Mouse (Mus musculus) lung, postnatal 0 days (tissue): ENCODE results near the gene Tmem130. TPM values are rescaled to one million over a fixed set of nuclear protein-coding genes. Genes with fewer than 3 reads are reported as not detected.

Experiments used
- ATAC-seq: fragments of 200-750 bp; cut with Nextera tagmentation; 2 replicates; pipeline ENCODE4 v1.8.0; 2017; ENCODE audit warnings: moderate library complexity
- DNase-seq: peaks from one replicate; pipeline ENCODE4 v3.0.0-alpha.2; 2016; ENCODE audit warnings: low spot score
- H3K27ac ChIP-seq: fragments of 300-500 bp; sonication (generic); 2 replicates; pipeline ENCODE4 v1.5.1; 2014; ENCODE audit warnings: antibody characterized with exemption, mild to moderate bottlenecking, low read length, mixed read lengths
- H3K27me3 ChIP-seq: fragments of 300-500 bp; sonication (generic); replicated peaks from 2 replicates; pipeline ENCODE4 v1.6.1; 2014; ENCODE audit warnings: low read length, mixed read lengths; ENCODE audit not compliant: insufficient read depth
- H3K36me3 ChIP-seq: fragments of 300-500 bp; sonication (generic); 2 replicates; pipeline ENCODE4 v1.6.1; 2014; ENCODE audit warnings: low read length, mixed read lengths; ENCODE audit not compliant: insufficient read depth
- H3K4me1 ChIP-seq: fragments of 300-500 bp; sonication (generic); 2 replicates; pipeline ENCODE4 v1.6.1; 2014; ENCODE audit warnings: antibody characterized with exemption, low read depth, low read length, mixed read lengths; ENCODE audit not compliant: insufficient read depth
- H3K4me2 ChIP-seq: fragments of 300-500 bp; sonication (generic); replicated peaks from 2 replicates; pipeline ENCODE4 v1.6.1; 2014; ENCODE audit warnings: low read depth, mild to moderate bottlenecking, low read length, moderate library complexity, mixed read lengths
- H3K4me3 ChIP-seq: fragments of 300-500 bp; sonication (generic); 2 replicates; pipeline ENCODE4 v1.5.1; 2014; ENCODE audit warnings: low read depth, low read length
- H3K9ac ChIP-seq: fragments of 300-500 bp; sonication (generic); replicated peaks from 2 replicates; pipeline ENCODE4 v1.6.1; 2014; ENCODE audit warnings: low read depth, mild to moderate bottlenecking
- H3K9me3 ChIP-seq: fragments of 300-500 bp; sonication (generic); 2 replicates; pipeline ENCODE4 v1.6.1; 2016; ENCODE audit warnings: low read length, mixed read lengths
- CTCF ChIP-seq: IDR thresholded peaks from 2 replicates; pipeline ENCODE4 v1.5.1; 2016; ENCODE audit warnings: antibody characterized with exemption, mild to moderate bottlenecking
- EP300 ChIP-seq: IDR thresholded peaks from 2 replicates; pipeline ENCODE4 v1.6.1; 2016; ENCODE audit warnings: antibody characterized with exemption, mild to moderate bottlenecking, control low read depth
- WGBS: fragments of 180-500 bp; shearing (Covaris S2); extraction: QIAGEN DNeasy Blood & Tissue Kit; methylation state at CpG from one replicate; pipeline ENCODE4 v1.1.7; 2014; 5-methylcytosine and 5-hydroxymethylcytosine counted together
- polyA plus RNA-seq: library from polyadenylated mRNA; unstranded; fragments of >200 nt; fragmentation: Nextera tagmentation; extraction: Ambion mirVana; gene quantifications from 2 replicates; pipeline ENCODE4 v1.2.1, GENCODE M21; 2015

The Tmem130 gene
- polyA plus RNA-seq, 1 experiment from 2014 or later: 0.23 TPM

- Histone ChIP-seq H3K27me3 (no peaks in the 10 kb centered on the region), H3K4me2 (no peak overlapping the region), H3K9me3 (no peaks in the 10 kb centered on the region), H3K9ac (no peak overlapping the region), H3K36me3 (no peaks in the 10 kb centered on the region), H3K4me3 (no peak overlapping the region), H3K4me1 (no peaks in the 10 kb centered on the region), H3K27ac (no peak overlapping the region)
- no peak for TF ChIP-seq CTCF
- no peak for TF ChIP-seq EP300
- 84% methylated on average over 13 of the region's 14 CpGs for WGBS
- ATAC-seq: no peak
- DNase-seq: no peak
Observed at GRCm38 (mm10) chr5:144737101-144737500, 24.5 kb downstream of the Tmem130 start.

- Histone ChIP-seq H3K4me1 (no peaks in the 10 kb centered on the region), H3K4me3 (no peak overlapping the region), H3K27me3 (no peaks in the 10 kb centered on the region), H3K9me3 (no peaks in the 10 kb centered on the region), H3K4me2 (no peak overlapping the region), H3K27ac (no peak overlapping the region), H3K36me3 (no peaks in the 10 kb centered on the region), H3K9ac (no peak overlapping the region)
- no peak for TF ChIP-seq EP300
- TF ChIP-seq CTCF: peak; percentile 88
- WGBS: 27% methylated on average over 8 of the region's 8 CpGs
- peak; percentile 55 for DNase-seq
- 0 out of 2 replicates have a peak, but pooled peaks have one; percentile 12 for ATAC-seq
Observed at GRCm38 (mm10) chr5:144734949-144735348, 26.7 kb downstream of the Tmem130 start.

DNA sequence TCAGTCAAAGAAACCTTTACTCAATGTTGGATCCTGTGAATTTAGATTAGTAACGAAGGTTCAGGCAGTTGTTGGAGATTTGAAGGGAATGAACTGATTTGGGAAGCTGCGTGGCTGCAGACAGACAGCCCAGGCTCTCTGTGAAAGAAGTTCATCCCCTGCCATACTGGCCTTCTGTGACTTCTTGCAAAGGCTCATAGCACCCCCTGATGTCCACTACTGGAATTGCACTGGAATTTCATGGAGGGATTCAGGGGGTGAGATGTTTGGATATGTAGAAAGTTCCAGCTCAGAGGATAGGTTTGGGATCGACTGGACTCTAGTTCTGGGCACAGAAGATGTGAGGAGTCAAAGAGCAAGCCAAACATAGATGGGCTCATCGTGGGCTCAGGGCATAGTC, 27.7 kb downstream of the Tmem130 start:
- H3K27ac ChIP-seq: no peak overlapping the region
- TF ChIP-seq CTCF (peak; percentile 79), EP300 (no peak)
- peak; percentile 34 for DNase-seq
- no peak overlapping the region for H3K4me3 ChIP-seq
- no peaks in the 10 kb centered on the region for H3K27me3 ChIP-seq
- H3K4me2 ChIP-seq: no peak overlapping the region
- H3K9me3 ChIP-seq: no peaks in the 10 kb centered on the region
- ATAC-seq: no peak
- H3K9ac ChIP-seq: no peak overlapping the region
- WGBS: 21% methylated on average over 4 of the region's 4 CpGs
- H3K36me3 ChIP-seq: no peaks in the 10 kb centered on the region
- H3K4me1 ChIP-seq: no peaks in the 10 kb centered on the region

DNA sequence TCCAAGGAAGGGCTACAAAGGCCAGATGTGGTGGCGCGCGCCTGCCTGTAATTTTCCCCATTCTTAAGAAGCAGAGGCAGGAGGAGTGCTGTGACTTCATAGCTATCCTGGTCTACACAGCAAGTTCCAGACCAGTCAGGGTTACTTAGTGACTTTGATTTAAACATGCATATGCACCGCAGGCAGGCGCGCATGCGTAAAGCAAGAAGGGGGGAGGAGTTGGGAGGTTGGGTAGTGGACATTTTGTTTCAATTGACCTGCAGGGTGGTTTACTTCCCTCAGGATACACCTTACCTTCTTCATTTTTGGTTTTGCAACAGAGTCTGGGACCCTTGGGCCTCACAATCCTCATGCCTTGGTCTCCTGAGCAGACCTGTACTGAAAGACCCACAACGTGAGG, 32.4 kb downstream of the Tmem130 start:
- WGBS: 83% methylated on average over 8 of the region's 8 CpGs
- Histone ChIP-seq H3K4me3 (no peak overlapping the region), H3K27me3 (no peaks in the 10 kb centered on the region), H3K36me3 (no peaks in the 10 kb centered on the region), H3K27ac (no peak overlapping the region), H3K9me3 (no peaks in the 10 kb centered on the region), H3K9ac (no peak overlapping the region), H3K4me2 (no peak overlapping the region), H3K4me1 (no peaks in the 10 kb centered on the region)
- DNase-seq (no peak), ATAC-seq (no peak)
- TF ChIP-seq EP300 (no peak), CTCF (no peak)

DNA sequence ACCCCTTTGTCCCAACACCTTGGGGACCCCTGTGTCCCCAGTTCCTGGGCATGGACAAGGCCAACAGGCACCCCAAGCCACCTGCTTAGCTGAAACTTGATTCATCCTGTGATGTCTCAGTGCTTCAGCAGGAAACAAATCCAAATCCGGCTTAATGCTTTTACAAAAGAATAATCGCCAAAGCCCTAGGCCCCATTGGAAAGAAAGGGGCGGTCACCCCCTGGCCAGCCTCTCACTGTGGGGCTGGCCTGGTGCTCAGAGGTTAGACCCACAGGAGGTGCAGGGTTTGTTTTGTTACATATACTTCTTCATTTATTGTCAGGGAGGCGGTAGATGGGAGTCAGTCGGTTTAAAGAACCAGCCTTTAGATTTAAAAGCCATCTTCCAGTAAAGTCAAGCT, 33.4 kb downstream of the Tmem130 start:
- Histone ChIP-seq H3K9ac (no peak overlapping the region), H3K9me3 (no peaks in the 10 kb centered on the region), H3K27me3 (no peaks in the 10 kb centered on the region), H3K4me3 (no peak overlapping the region), H3K4me1 (no peaks in the 10 kb centered on the region), H3K27ac (no peak overlapping the region), H3K36me3 (no peaks in the 10 kb centered on the region), H3K4me2 (no peak overlapping the region)
- 45% methylated on average over 5 of the region's 5 CpGs for WGBS
- TF ChIP-seq CTCF: no peak
- no peak for TF ChIP-seq EP300
- DNase-seq (no peak), ATAC-seq (no peak)

GRCm38 (mm10) chr5:144727119-144727518, 34.5 kb downstream of the Tmem130 start:
- H3K9me3 ChIP-seq: no peaks in the 10 kb centered on the region
- WGBS: 8% methylated on average over 9 of the region's 9 CpGs
- ATAC-seq: no peak

DNA sequence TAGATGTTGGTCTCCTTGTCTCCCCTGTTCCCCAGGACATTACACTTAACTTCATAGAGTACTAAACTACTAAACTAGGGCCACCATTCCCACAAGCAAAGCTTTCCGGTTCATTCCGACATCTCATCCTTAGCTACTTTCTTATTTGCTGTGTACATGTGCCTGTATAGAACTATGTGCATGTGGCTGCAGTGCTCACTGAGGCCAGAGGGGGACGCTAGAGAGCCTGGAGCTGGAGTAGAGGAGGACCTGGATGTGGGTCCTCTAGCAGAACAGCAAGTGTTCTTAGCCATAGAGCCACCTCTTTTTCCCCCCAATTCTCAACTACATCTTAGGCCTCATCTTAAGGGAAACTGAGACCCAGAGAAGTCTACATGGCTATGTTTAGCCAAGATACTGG, 36.1 kb downstream of the Tmem130 start:
- Histone ChIP-seq H3K9ac (no peak overlapping the region), H3K4me3 (no peak overlapping the region), H3K27me3 (no peaks in the 10 kb centered on the region), H3K4me1 (no peaks in the 10 kb centered on the region), H3K27ac (no peak overlapping the region), H3K9me3 (no peaks in the 10 kb centered on the region), H3K4me2 (no peak overlapping the region), H3K36me3 (no peaks in the 10 kb centered on the region)
- no peak for ATAC-seq
- 76% methylated on average over 3 of the region's 3 CpGs for WGBS
- TF ChIP-seq CTCF: no peak
- TF ChIP-seq EP300: no peak
- DNase-seq: no peak

More at GRCm38 (mm10) chr5:144727119-144727518, 34.5 kb downstream of the Tmem130 start:
- no peak overlapping the region for H3K4me2 ChIP-seq
- peak; percentile 69 for DNase-seq
- H3K4me1 ChIP-seq: no peaks in the 10 kb centered on the region
- no peak overlapping the region for H3K4me3 ChIP-seq
- TF ChIP-seq CTCF (peak; percentile 87), EP300 (no peak)
- H3K9ac ChIP-seq: no peak overlapping the region
- H3K27ac ChIP-seq: no peak overlapping the region
- no peaks in the 10 kb centered on the region for H3K36me3 ChIP-seq
- no peaks in the 10 kb centered on the region for H3K27me3 ChIP-seq
